Mouse (Mus musculus): ENCODE data around the gene Adck2. TPM values are rescaled to one million over a fixed set of nuclear protein-coding genes. Genes with fewer than 3 reads are reported as not detected.

Gene Adck2
- polyA plus RNA-seq, 1 experiment = 11.7 TPM

Other genes starting within 250 kb of the Adck2 start
- gene Slc37a3, start 196.2 kb upstream of the Adck2 start, polyA plus RNA-seq (2012; rRNA removed) = 34.3 and 45.3 TPM in 2 replicates
- gene Rab19, start 192.7 kb upstream of the Adck2 start, polyA plus RNA-seq (2012; rRNA removed) = 3.8 and 4.4 TPM in 2 replicates
- 93.7 and 102 TPM in 2 replicates for gene Mkrn1, start 153.4 kb upstream of the Adck2 start, polyA plus RNA-seq (2012; rRNA removed)
- gene Dennd2a, start 16.0 kb upstream of the Adck2 start, polyA plus RNA-seq (2012; rRNA removed) = 11.2 and 12.0 TPM in 2 replicates
- 0.68 and 1.7 TPM in 2 replicates for gene Gm42420, start 11.9 kb downstream of the Adck2 start, polyA plus RNA-seq (2012; rRNA removed)
- 200 and 365 TPM in 2 replicates for gene Ndufb2, start 18.7 kb downstream of the Adck2 start, polyA plus RNA-seq (2012; rRNA removed)
- gene Braf, start 151.6 kb downstream of the Adck2 start, polyA plus RNA-seq (2012; rRNA removed) = 14.4 and 14.8 TPM in 2 replicates
- 125 and 129 TPM in 2 replicates for gene Mrps33, start 237.1 kb downstream of the Adck2 start, polyA plus RNA-seq (2012; rRNA removed)

Measured in gonadal fat pad, adult 2 months (tissue).